Mouse (Mus musculus): ENCODE measurements around the gene Prlh. TPM values are rescaled to one million over a fixed set of nuclear protein-coding genes. Genes with fewer than 3 reads are reported as not detected.

Prlh gene
- polyA plus RNA-seq, 1 experiment from 2014 or later, result not detected

- no peak overlapping the region for H3K27ac ChIP-seq (ENCODE audit: low read depth, low read length)
- no peak overlapping the region for H3K4me2 ChIP-seq (replicated peaks; ENCODE audit: low read depth, low read length)
- no peak for ATAC-seq (ENCODE audit: low FRiP score)
- no peak overlapping the region for H3K4me3 ChIP-seq (ENCODE audit: low read depth, low read length)
- no peak overlapping the region for H3K9ac ChIP-seq (ENCODE audit: low read depth, low read length)
- no peaks in the 10 kb centered on the region for H3K9me3 ChIP-seq (ENCODE audit: control insufficient read depth, low read length)
- no peaks in the 10 kb centered on the region for H3K36me3 ChIP-seq (ENCODE audit: control insufficient read depth, insufficient read depth, low read length)
- 81% methylated on average over 4 of the region's 4 CpGs for WGBS
- H3K4me1 ChIP-seq (replicated peaks; ENCODE audit: control insufficient read depth, insufficient read depth, low read length), result no peaks in the 10 kb centered on the region
- no peak for DNase-seq (ENCODE audit: low spot score)
- H3K27me3 ChIP-seq (ENCODE audit: control insufficient read depth, insufficient read depth, low read length), result no peaks in the 10 kb centered on the region
Observed at GRCm38 (mm10) chr1:90939980-90940379, 12.9 kb upstream of the Prlh start.

- Histone ChIP-seq H3K27ac (ENCODE audit: low read depth, low read length) (no peak overlapping the region), H3K9me3 (ENCODE audit: control insufficient read depth, low read length) (no peaks in the 10 kb centered on the region), H3K36me3 (ENCODE audit: control insufficient read depth, insufficient read depth, low read length) (no peaks in the 10 kb centered on the region), H3K9ac (ENCODE audit: low read depth, low read length) (no peak overlapping the region), H3K4me3 (ENCODE audit: low read depth, low read length) (no peak overlapping the region), H3K4me1 (replicated peaks; ENCODE audit: control insufficient read depth, insufficient read depth, low read length) (no peaks in the 10 kb centered on the region), H3K27me3 (ENCODE audit: control insufficient read depth, insufficient read depth, low read length) (no peaks in the 10 kb centered on the region), H3K4me2 (replicated peaks; ENCODE audit: low read depth, low read length) (no peak overlapping the region)
- DNase-seq (ENCODE audit: low spot score), result peak; percentile 40
- ATAC-seq (ENCODE audit: low FRiP score), result no peak
- WGBS, result 52% methylated on average over 10 of the region's 10 CpGs
Observed at GRCm38 (mm10) chr1:90945171-90945570, 7.7 kb upstream of the Prlh start.

GRCm38 (mm10) chr1:90947252-90947651, 5.7 kb upstream of the Prlh start:
- no peak overlapping the region for H3K4me3 ChIP-seq (ENCODE audit: low read depth, low read length)
- 73% methylated on average over 2 of the region's 2 CpGs for WGBS
- no peaks in the 10 kb centered on the region for H3K27me3 ChIP-seq (ENCODE audit: control insufficient read depth, insufficient read depth, low read length)
- no peak for DNase-seq (ENCODE audit: low spot score)
- H3K4me2 ChIP-seq (replicated peaks; ENCODE audit: low read depth, low read length), result no peak overlapping the region
- H3K9ac ChIP-seq (ENCODE audit: low read depth, low read length), result no peak overlapping the region
- ATAC-seq (ENCODE audit: low FRiP score), result no peak
- no peak overlapping the region for H3K27ac ChIP-seq (ENCODE audit: low read depth, low read length)
- no peaks in the 10 kb centered on the region for H3K4me1 ChIP-seq (replicated peaks; ENCODE audit: control insufficient read depth, insufficient read depth, low read length)
- H3K9me3 ChIP-seq (ENCODE audit: control insufficient read depth, low read length), result no peaks in the 10 kb centered on the region
- no peaks in the 10 kb centered on the region for H3K36me3 ChIP-seq (ENCODE audit: control insufficient read depth, insufficient read depth, low read length)

DNA sequence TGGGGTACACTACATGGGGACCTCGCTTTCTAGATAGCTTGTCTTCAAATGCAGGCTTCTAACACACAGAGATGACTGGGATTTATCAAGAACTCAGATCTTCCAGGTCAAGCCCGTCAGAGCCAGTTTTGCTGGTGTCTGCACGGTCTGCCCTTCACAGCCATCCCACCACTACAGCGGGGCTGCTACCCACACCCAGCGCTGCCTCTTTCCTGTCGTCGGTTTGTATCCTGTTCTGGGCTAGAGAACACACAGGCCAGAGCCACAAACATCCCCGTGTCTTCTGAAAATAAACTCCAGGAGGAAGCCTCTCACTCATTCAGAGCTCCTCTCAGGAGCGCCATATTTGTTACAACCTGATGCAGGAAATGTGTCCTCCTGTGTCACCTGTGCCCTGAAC, 3.6 kb upstream of the Prlh start:
- no peak for ATAC-seq (ENCODE audit: low FRiP score)
- H3K4me1 ChIP-seq (replicated peaks; ENCODE audit: control insufficient read depth, insufficient read depth, low read length), result no peaks in the 10 kb centered on the region
- WGBS, result 73% methylated on average over 9 of the region's 9 CpGs
- H3K4me2 ChIP-seq (replicated peaks; ENCODE audit: low read depth, low read length), result no peak overlapping the region
- no peaks in the 10 kb centered on the region for H3K36me3 ChIP-seq (ENCODE audit: control insufficient read depth, insufficient read depth, low read length)
- no peak overlapping the region for H3K9ac ChIP-seq (ENCODE audit: low read depth, low read length)
- DNase-seq (ENCODE audit: low spot score), result no peak
- no peak overlapping the region for H3K27ac ChIP-seq (ENCODE audit: low read depth, low read length)
- H3K4me3 ChIP-seq (ENCODE audit: low read depth, low read length), result no peak overlapping the region
- no peaks in the 10 kb centered on the region for H3K27me3 ChIP-seq (ENCODE audit: control insufficient read depth, insufficient read depth, low read length)
- H3K9me3 ChIP-seq (ENCODE audit: control insufficient read depth, low read length), result no peaks in the 10 kb centered on the region

GRCm38 (mm10) chr1:90951670-90952069, 1.2 kb upstream of the Prlh start:
- 84% methylated on average over 7 of the region's 7 CpGs for WGBS
- Histone ChIP-seq H3K9me3 (ENCODE audit: control insufficient read depth, low read length) (no peaks in the 10 kb centered on the region), H3K27me3 (ENCODE audit: control insufficient read depth, insufficient read depth, low read length) (no peaks in the 10 kb centered on the region), H3K9ac (ENCODE audit: low read depth, low read length) (no peak overlapping the region), H3K27ac (ENCODE audit: low read depth, low read length) (no peak overlapping the region), H3K36me3 (ENCODE audit: control insufficient read depth, insufficient read depth, low read length) (no peaks in the 10 kb centered on the region), H3K4me2 (replicated peaks; ENCODE audit: low read depth, low read length) (no peak overlapping the region), H3K4me1 (replicated peaks; ENCODE audit: control insufficient read depth, insufficient read depth, low read length) (no peaks in the 10 kb centered on the region), H3K4me3 (ENCODE audit: low read depth, low read length) (no peak overlapping the region)
- DNase-seq (ENCODE audit: low spot score) (no peak), ATAC-seq (ENCODE audit: low FRiP score) (no peak)

GRCm38 (mm10) chr1:90953688-90954087, 780 bp downstream of the Prlh start:
- no peak for ATAC-seq (ENCODE audit: low FRiP score)
- WGBS, result 79% methylated on average over 11 of the region's 11 CpGs
- no peaks in the 10 kb centered on the region for H3K27me3 ChIP-seq (ENCODE audit: control insufficient read depth, insufficient read depth, low read length)
- no peak overlapping the region for H3K4me3 ChIP-seq (ENCODE audit: low read depth, low read length)
- no peak overlapping the region for H3K4me2 ChIP-seq (replicated peaks; ENCODE audit: low read depth, low read length)
- no peak overlapping the region for H3K9ac ChIP-seq (ENCODE audit: low read depth, low read length)
- no peaks in the 10 kb centered on the region for H3K4me1 ChIP-seq (replicated peaks; ENCODE audit: control insufficient read depth, insufficient read depth, low read length)
- H3K27ac ChIP-seq (ENCODE audit: low read depth, low read length), result no peak overlapping the region
- no peaks in the 10 kb centered on the region for H3K36me3 ChIP-seq (ENCODE audit: control insufficient read depth, insufficient read depth, low read length)
- H3K9me3 ChIP-seq (ENCODE audit: control insufficient read depth, low read length), result no peaks in the 10 kb centered on the region
- no peak for DNase-seq (ENCODE audit: low spot score)

DNA sequence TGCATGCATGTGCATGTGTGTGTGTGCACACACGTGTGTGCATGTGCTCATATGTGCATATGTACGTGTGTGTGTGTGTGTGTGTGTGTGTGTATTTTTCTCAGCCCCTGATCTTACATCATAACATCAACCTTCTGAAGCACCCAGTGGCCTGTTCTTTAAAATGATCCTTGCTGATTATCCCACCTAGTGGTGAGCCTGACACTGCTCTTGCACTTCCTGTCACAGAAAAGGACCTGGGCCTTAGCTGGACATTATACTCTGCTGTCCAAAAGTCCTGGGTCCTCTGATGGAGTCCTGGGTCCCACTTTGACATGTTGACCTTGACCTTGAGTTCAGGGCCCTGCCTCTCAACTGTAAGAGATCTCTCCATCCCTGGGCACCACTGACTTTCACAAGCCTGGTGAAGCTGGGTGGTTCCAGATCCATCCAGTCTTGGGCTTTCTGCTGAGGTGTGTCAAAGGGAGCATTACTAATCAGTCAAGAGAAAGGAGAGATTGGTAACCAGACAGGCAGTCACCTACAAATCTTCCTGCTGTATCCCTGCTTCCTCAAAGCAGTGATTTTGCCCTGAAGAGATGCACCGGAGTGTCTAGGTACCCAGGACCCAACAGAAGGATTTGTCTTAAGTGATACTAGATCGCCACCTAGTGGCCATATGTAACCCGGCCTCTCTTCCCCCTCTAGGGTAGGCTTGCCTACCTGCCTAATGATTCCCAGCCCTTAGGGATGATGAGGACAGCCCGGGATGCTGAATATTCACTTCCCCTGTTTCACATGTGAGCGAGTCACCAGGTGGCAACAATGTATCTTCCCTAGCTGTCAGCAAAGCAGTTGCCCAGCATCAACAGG, 3.6 kb downstream of the Prlh start:
- no peak overlapping the region for H3K27ac ChIP-seq (ENCODE audit: low read depth, low read length)
- 40% methylated on average over 7 of the region's 7 CpGs for WGBS
- H3K9me3 ChIP-seq (ENCODE audit: control insufficient read depth, low read length), result no peaks in the 10 kb centered on the region
- no peak overlapping the region for H3K9ac ChIP-seq (ENCODE audit: low read depth, low read length)
- no peak overlapping the region for H3K4me3 ChIP-seq (ENCODE audit: low read depth, low read length)
- peak; percentile 84 for DNase-seq (ENCODE audit: low spot score)
- no peaks in the 10 kb centered on the region for H3K36me3 ChIP-seq (ENCODE audit: control insufficient read depth, insufficient read depth, low read length)
- no peaks in the 10 kb centered on the region for H3K27me3 ChIP-seq (ENCODE audit: control insufficient read depth, insufficient read depth, low read length)
- H3K4me2 ChIP-seq (replicated peaks; ENCODE audit: low read depth, low read length), result no peak overlapping the region
- no peaks in the 10 kb centered on the region for H3K4me1 ChIP-seq (replicated peaks; ENCODE audit: control insufficient read depth, insufficient read depth, low read length)
- ATAC-seq (ENCODE audit: low FRiP score), result no peak

GRCm38 (mm10) chr1:90962526-90962925, 9.6 kb downstream of the Prlh start:
- 23% methylated on average over 4 of the region's 4 CpGs for WGBS
- ATAC-seq (ENCODE audit: low FRiP score), result no peak
- H3K4me3 ChIP-seq (ENCODE audit: low read depth, low read length), result no peak overlapping the region

DNA sequence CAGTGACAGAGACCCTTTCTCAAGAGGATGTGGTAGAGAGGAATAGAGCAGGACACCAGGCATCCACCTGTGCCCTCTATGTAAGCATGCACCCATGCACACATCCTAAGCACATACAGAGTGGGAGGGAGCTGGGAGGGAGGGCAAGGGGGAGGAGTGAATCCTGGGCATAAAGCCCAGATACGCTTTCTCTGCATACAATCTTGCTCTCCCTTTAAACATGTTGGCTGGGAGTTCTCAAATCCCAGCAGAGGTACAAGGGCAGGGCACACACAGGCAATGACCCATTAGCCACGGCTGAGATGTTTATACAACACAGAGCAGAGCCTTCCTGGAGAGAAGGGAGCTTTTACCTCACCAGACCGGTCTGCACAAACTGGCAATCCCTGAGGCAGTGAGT, 10.1 kb downstream of the Prlh start:
- H3K9me3 ChIP-seq (ENCODE audit: control insufficient read depth, low read length), result no peaks in the 10 kb centered on the region
- H3K36me3 ChIP-seq (ENCODE audit: control insufficient read depth, insufficient read depth, low read length), result no peaks in the 10 kb centered on the region
- H3K9ac ChIP-seq (ENCODE audit: low read depth, low read length), result no peak overlapping the region
- no peak overlapping the region for H3K4me2 ChIP-seq (replicated peaks; ENCODE audit: low read depth, low read length)
- no peaks in the 10 kb centered on the region for H3K4me1 ChIP-seq (replicated peaks; ENCODE audit: control insufficient read depth, insufficient read depth, low read length)
- H3K27me3 ChIP-seq (ENCODE audit: control insufficient read depth, insufficient read depth, low read length), result no peaks in the 10 kb centered on the region
- no peak overlapping the region for H3K27ac ChIP-seq (ENCODE audit: low read depth, low read length)
- H3K4me3 ChIP-seq (ENCODE audit: low read depth, low read length), result no peak overlapping the region
- ATAC-seq (ENCODE audit: low FRiP score) (no peak), DNase-seq (ENCODE audit: low spot score) (no peak)
- 36% methylated on average over 3 of the region's 3 CpGs for WGBS

More at GRCm38 (mm10) chr1:90962526-90962925, 9.6 kb downstream of the Prlh start:
- H3K4me2 ChIP-seq (replicated peaks; ENCODE audit: low read depth, low read length), result no peak overlapping the region
- H3K36me3 ChIP-seq (ENCODE audit: control insufficient read depth, insufficient read depth, low read length), result no peaks in the 10 kb centered on the region
- no peak for DNase-seq (ENCODE audit: low spot score)
- H3K9ac ChIP-seq (ENCODE audit: low read depth, low read length), result no peak overlapping the region
- no peak overlapping the region for H3K27ac ChIP-seq (ENCODE audit: low read depth, low read length)
- H3K27me3 ChIP-seq (ENCODE audit: control insufficient read depth, insufficient read depth, low read length), result no peaks in the 10 kb centered on the region
- H3K4me1 ChIP-seq (replicated peaks; ENCODE audit: control insufficient read depth, insufficient read depth, low read length), result no peaks in the 10 kb centered on the region
- H3K9me3 ChIP-seq (ENCODE audit: control insufficient read depth, low read length), result no peaks in the 10 kb centered on the region
